Mouse (Mus musculus): Measurements from ENCODE around the gene Thsd1.

Thsd1 gene

DNA sequence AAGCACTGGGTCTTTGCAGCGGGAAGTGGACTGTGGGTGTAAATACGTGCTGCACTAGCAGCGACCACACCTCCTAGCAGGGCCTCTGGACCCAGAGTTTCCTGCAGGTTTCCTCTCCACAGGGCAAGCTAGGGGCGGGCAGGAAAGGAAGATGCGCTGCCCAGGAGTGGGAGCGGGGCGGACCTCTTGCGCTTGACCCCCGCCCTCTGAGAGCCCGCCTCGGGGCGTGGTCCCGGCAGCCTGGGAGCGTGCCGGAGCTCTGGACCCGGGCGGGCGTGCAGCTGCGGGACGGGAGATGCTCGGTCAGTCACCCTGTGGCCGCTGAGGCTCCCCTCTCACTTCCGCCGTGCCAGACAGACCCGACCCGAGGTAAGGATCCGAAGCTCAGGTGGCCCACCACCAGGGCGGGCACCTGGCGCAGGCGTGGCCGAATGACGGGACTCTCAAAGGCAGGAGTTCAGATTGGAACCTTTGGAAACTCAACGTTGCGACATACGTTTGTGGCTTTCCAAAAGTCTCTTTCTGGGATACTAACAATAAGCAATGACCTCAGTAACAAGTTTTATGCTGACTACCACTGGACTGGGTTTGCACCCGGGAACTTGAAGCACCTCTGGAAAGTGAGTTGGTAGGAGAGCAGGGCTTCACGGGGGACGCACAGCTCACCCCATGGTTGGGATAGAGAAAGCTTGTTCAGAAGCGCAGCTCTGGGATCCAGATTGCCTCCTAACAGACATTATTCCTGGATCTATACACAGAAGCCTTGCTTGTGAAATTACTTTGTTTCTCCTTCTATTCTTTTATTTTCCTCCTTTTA lies at the start of gene Thsd1:
Gene Thsd1 (plus strand): TSS at position 253 of the 817 bp plus-strand sequence.
- DNase-seq (ENCODE audit: low read depth, low spot score) = peak; percentile 27

DNA sequence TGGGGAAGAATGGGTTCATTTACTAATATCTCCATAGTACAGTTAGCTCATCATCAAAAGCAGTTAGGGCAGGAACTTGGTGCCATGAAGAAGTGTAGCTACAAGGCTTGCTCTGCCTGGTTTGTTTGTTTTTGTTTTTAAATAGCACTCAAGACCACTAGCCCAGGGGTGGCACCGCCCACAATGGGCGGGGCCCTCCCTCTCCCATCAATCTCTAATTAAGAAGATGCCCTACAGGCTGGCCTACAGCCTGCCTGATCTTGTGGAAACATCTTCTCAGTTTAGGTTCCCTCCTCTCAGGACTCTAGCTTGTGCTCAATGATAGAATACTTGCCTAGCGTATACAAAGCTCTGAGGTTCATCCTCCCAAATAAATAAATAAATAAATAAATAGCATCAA lies 42.2 kb upstream of the Thsd1 start:
- Histone ChIP-seq H3K36me3 (ENCODE audit: control insufficient read depth, insufficient read depth, low read length, poor library complexity, severe bottlenecking) (no peaks in the 10 kb centered on the region), H3K27me3 (ENCODE audit: control insufficient read depth, insufficient read depth, low read length, poor library complexity, severe bottlenecking) (no peaks in the 10 kb centered on the region)
- peak; percentile 49 for DNase-seq (ENCODE audit: low read depth, low spot score)

More for the DNA sequence above, at the start of gene Thsd1:
- H3K36me3 ChIP-seq (ENCODE audit: control insufficient read depth, insufficient read depth, low read length, poor library complexity, severe bottlenecking) = no peaks in the 10 kb centered on the region
- H3K27me3 ChIP-seq (ENCODE audit: control insufficient read depth, insufficient read depth, low read length, poor library complexity, severe bottlenecking) = no peaks in the 10 kb centered on the region

DNA sequence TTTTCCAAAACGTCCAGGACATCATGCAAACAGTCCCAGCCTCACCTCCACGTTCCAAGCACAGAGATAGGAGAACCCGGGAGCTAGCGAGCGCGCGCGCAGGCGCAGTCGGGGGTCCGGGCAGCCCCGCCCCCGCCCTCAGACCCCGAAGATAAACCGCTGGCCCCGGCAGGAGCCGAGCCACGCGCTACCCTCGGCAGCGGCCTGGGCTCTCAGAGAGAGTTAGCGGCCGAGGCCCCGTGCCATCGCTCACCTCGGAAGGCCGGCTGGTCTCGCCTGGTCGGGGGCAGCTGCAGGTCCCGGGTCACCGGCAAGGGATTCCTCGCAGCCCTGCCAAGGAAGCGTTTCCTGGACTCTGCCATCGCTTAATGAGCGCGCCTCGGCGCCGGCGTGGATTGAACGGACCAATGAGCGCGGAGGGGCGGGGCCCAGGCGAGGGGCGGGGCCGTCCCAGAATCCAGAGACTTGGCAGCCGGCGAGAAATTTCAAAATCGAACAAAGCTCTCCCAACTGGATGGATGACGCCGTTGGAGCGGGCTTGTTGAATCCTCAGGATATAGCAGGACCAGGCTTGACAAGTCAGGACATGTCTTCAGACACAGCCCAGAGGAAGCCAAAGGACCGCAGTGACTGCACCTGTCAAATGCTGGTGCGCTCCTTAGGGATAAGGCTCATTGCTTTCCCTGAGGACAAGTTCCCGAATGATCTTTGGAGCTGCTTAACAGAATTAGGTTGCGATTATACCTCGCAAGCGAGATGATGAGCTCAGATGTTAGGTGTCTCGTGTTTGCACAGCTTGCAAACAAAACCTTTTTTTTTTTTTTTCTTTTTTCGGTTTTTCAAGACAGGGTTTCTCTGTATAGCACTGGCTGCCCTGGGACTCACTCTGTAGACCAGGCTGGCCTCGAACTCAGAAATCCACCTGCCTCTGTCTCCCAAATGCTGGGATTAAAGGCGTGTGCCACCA lies 41.4 kb upstream of the Thsd1 start, which contains the start of gene Ckap2:
Gene Ckap2 (minus strand): TSS at position 389 of the 967 bp plus-strand sequence.
- no peaks in the 10 kb centered on the region for H3K36me3 ChIP-seq (ENCODE audit: control insufficient read depth, insufficient read depth, low read length, poor library complexity, severe bottlenecking)
- no peaks in the 10 kb centered on the region for H3K27me3 ChIP-seq (ENCODE audit: control insufficient read depth, insufficient read depth, low read length, poor library complexity, severe bottlenecking)
- peak; percentile 73 for DNase-seq (ENCODE audit: low read depth, low spot score)

DNA sequence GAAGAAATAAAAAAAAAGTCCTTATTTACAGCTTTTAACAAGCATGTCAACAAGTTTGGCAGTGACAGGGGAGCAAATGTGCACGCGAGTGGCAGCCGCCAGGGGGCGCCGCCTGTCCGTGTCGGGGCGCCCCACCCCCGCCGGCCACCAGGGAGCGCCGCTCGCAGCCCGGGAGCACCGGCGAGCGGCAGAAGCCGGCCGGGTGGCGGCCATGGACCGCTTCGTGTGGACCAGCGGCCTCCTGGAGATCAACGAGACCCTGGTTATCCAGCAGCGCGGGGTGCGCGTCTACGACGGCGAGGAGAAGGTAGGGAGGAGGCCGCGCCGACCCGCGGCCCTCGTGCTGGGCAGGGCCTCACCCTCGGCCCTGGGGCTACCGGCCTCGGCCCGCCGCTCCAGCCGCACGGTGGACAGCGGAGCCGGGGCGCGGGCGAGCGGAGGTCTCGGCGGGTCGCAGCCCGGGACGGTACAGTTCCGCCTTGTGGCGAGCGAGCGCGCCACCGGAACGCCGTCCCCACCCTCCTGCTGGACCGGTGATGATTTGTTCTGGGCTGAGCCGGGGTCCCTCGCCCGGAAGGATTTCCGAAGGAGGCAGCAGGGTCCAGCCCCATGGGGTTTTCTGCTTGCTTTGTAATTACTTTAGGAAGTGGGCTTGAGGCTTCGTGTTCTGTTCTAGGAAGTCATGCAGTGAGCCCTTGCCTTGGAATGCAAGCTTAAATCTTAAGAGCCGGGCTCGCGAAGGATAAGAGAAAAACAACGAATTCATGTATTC lies 34.3 kb upstream of the Thsd1 start, which contains the start of gene Vps36:
Gene Vps36 (plus strand): TSS at position 150 of the 772 bp plus-strand sequence.
- peak; percentile 90 for DNase-seq (ENCODE audit: low read depth, low spot score)
- Histone ChIP-seq H3K27me3 (ENCODE audit: control insufficient read depth, insufficient read depth, low read length, poor library complexity, severe bottlenecking) (no peaks in the 10 kb centered on the region), H3K36me3 (ENCODE audit: control insufficient read depth, insufficient read depth, low read length, poor library complexity, severe bottlenecking) (no peaks in the 10 kb centered on the region)

DNA sequence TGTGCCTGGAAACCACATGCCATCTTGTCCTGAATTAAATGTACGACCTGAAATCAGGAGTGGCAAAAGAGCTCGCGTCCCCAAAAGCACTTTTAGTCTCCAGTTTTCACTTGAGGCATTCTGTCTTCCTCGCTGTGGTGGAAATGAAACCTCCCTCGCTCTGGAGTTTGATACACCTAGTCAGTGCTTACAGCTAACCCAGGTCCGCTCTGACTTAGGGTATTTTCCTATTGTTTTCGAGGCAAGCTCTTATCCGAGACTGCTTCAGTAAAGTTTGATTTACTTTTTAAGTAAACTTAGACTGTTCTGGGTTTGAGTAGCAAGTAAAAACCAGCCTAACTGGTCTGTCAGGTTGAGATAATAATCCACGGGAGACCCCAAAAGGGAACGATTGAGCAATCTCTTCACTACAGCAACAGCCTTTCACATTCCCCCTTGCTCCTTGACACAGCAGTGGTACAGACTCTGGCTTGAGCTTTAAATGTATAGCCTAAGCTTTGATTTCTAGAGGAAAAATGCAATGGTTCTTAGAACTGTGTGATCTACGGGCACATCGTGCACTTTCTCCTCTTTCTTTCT lies 33.6 kb upstream of the Thsd1 start:
- DNase-seq (ENCODE audit: low read depth, low spot score) = peak; percentile 46
- Histone ChIP-seq H3K36me3 (ENCODE audit: control insufficient read depth, insufficient read depth, low read length, poor library complexity, severe bottlenecking) (no peaks in the 10 kb centered on the region), H3K27me3 (ENCODE audit: control insufficient read depth, insufficient read depth, low read length, poor library complexity, severe bottlenecking) (no peaks in the 10 kb centered on the region)

DNA sequence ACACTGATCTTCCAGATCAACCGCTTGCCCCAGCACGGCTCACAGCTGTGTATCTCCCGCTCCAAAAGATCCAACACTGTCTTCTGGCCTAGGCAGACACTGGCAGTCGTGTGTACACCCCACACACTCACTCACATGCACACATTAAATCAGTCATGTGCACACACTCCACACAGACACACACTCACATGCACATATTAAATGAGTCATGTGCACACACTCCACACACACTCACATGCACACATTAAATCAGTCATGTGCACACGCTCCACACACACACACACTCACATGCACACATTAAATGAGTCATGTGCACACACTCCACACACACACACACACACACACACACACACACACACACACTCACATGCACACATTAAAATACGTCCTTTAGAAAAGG lies 29.2 kb upstream of the Thsd1 start:
- peaks cover 10% of the 10 kb centered on the region for H3K36me3 ChIP-seq (ENCODE audit: control insufficient read depth, insufficient read depth, low read length, poor library complexity, severe bottlenecking)
- no peaks in the 10 kb centered on the region for H3K27me3 ChIP-seq (ENCODE audit: control insufficient read depth, insufficient read depth, low read length, poor library complexity, severe bottlenecking)
- DNase-seq (ENCODE audit: low read depth, low spot score) = no peak

DNA sequence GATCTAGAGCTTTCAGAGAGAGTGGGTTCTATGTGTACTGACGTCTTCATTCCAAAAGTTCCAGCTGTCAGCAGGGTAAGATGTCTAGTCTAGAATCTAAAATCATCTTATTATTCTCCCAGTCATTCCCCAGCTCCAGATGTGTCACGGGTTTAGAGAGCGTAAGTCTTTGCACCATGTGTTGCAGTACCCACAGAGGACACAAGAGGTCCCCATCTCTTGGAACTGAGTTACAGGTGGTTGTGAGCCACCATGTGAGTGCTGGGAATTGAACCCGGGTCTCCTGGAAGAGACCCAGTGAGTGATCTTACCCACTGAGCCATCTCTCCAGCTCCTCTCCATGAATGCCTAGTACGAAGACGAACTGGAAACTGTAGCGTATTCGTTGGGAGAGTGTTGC lies 27.6 kb upstream of the Thsd1 start:
- Histone ChIP-seq H3K36me3 (ENCODE audit: control insufficient read depth, insufficient read depth, low read length, poor library complexity, severe bottlenecking) (peaks cover 10% of the 10 kb centered on the region), H3K27me3 (ENCODE audit: control insufficient read depth, insufficient read depth, low read length, poor library complexity, severe bottlenecking) (no peaks in the 10 kb centered on the region)
- DNase-seq (ENCODE audit: low read depth, low spot score) = peak; percentile 31

DNA sequence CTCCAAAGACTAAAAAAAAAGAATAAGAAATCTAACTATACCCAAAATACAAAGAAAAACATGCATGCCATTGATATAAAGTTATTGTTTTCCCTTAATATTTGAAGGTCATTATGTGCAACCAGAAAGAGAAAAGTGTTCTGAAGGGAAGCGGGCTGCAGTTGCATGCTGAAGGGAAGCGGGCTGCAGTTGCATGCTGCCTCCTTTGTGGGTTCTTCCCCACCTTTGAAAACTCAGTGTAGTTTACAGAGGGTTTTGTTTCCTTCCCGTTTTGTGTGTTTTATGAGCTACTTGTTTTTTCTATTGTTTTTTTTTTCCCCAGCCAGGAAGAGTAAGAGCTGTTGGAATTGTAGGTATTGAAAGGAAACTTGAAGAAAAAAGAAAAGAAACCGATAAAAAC lies 19.6 kb upstream of the Thsd1 start:
- H3K27me3 ChIP-seq (ENCODE audit: control insufficient read depth, insufficient read depth, low read length, poor library complexity, severe bottlenecking) = no peaks in the 10 kb centered on the region
- peaks cover 10% of the 10 kb centered on the region for H3K36me3 ChIP-seq (ENCODE audit: control insufficient read depth, insufficient read depth, low read length, poor library complexity, severe bottlenecking)
- DNase-seq (ENCODE audit: low read depth, low spot score) = no peak

DNA sequence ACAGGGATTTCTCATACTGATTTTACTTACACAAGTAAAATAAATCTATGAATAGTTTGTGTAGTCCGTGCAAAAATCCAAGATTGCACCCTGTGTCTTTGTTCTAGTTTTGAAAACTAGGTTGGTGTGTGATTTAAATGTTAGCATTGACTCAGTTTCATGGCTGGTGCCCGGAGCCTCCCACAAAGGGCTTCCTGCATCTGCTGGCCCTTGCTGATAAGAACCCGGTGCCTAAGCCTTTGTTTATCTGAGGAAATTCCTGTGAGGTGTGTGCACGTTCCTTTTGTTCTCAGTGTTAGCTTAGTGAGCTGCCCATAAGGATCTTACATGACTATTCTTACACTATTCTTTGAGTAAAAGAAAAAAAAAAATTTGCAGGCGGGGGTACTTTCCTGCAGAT lies 18.1 kb upstream of the Thsd1 start:
- peaks cover 11% of the 10 kb centered on the region for H3K36me3 ChIP-seq (ENCODE audit: control insufficient read depth, insufficient read depth, low read length, poor library complexity, severe bottlenecking)
- DNase-seq (ENCODE audit: low read depth, low spot score) = no peak
- no peaks in the 10 kb centered on the region for H3K27me3 ChIP-seq (ENCODE audit: control insufficient read depth, insufficient read depth, low read length, poor library complexity, severe bottlenecking)

DNA sequence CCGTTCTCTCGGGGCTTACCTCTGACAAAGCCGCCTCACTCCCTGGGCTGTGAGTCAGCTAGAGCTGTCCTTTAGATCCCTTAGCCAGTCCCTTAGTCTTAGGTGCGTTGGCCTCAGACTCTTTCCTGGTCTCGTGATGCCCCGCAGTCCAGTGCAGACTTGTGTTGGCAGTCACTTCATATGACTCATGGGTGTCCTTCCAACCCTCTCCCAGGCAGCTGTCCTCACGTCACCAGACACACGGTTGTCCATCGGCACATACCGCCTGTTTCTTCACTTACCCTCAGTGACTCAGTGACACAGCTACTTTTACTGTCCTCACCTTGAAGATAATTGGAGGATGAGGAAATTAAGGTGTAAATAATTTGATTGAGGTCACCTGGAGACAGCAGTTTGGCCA lies 12.3 kb upstream of the Thsd1 start:
- Histone ChIP-seq H3K36me3 (ENCODE audit: control insufficient read depth, insufficient read depth, low read length, poor library complexity, severe bottlenecking) (peaks cover 13% of the 10 kb centered on the region), H3K27me3 (ENCODE audit: control insufficient read depth, insufficient read depth, low read length, poor library complexity, severe bottlenecking) (no peaks in the 10 kb centered on the region)
- DNase-seq (ENCODE audit: low read depth, low spot score) = no peak

DNA sequence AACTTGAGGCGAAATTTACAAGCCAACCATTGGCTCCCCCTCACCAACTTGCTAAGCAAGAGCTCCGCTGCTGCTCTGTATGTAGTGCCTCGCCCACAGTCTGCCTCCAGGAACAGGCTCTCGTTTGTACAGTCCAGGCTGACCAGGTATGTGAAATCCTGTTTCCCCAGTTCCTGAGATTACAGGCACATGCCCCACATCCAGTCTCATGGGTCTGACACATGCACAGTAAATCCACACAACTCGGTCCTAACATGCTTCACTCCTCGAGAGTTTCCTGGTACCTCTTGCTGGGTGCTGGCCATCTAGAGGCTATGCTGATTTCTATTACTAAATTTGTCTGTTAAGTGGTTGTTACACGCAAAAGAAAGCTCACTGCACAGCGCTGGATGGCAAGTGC lies 752 bp upstream of the Thsd1 start:
- Histone ChIP-seq H3K27me3 (ENCODE audit: control insufficient read depth, insufficient read depth, low read length, poor library complexity, severe bottlenecking) (no peaks in the 10 kb centered on the region), H3K36me3 (ENCODE audit: control insufficient read depth, insufficient read depth, low read length, poor library complexity, severe bottlenecking) (no peaks in the 10 kb centered on the region)
- DNase-seq (ENCODE audit: low read depth, low spot score) = no peak

DNA sequence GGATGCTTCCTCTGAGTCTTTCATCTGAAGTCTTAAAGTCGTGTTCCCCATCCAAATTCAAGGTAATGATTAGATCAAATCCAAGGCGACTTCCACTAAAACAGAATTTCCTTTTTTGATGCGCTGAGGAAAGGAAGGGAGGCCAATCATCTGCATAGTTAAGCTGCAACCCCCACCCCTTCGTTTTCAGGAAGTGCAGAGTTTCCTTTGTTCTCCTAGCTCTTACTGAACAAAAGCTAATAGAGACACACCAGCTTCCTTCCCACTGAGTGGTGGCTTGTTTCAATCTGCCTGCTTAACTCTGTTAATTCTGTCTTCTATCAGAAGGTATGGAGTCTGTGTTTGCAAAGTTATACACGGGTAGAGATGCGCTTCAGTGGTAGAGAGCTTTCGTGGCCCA lies 1.5 kb downstream of the Thsd1 start:
- Histone ChIP-seq H3K27me3 (ENCODE audit: control insufficient read depth, insufficient read depth, low read length, poor library complexity, severe bottlenecking) (no peaks in the 10 kb centered on the region), H3K36me3 (ENCODE audit: control insufficient read depth, insufficient read depth, low read length, poor library complexity, severe bottlenecking) (no peaks in the 10 kb centered on the region)
- peak; percentile 20 for DNase-seq (ENCODE audit: low read depth, low spot score)

DNA sequence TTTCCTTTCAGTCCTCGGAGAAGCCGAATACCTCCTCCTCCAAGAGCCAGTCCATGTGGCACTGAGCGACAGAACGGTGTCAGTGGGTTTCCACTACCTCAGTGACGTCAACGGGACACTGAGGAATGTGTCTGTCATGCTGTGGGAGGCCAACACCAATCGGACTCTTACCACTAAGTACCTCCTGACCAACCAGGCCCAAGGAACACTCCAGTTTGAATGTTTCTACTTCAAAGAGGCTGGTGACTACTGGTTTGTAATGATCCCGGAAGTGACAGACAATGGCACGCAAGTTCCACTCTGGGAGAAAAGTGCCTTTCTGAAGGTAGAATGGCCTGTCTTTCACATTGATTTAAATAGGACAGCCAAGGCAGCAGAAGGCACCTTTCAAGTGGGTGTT lies 15.9 kb downstream of the Thsd1 start:
- DNase-seq (ENCODE audit: low read depth, low spot score) = no peak
- Histone ChIP-seq H3K36me3 (ENCODE audit: control insufficient read depth, insufficient read depth, low read length, poor library complexity, severe bottlenecking) (no peaks in the 10 kb centered on the region), H3K27me3 (ENCODE audit: control insufficient read depth, insufficient read depth, low read length, poor library complexity, severe bottlenecking) (no peaks in the 10 kb centered on the region)

DNA sequence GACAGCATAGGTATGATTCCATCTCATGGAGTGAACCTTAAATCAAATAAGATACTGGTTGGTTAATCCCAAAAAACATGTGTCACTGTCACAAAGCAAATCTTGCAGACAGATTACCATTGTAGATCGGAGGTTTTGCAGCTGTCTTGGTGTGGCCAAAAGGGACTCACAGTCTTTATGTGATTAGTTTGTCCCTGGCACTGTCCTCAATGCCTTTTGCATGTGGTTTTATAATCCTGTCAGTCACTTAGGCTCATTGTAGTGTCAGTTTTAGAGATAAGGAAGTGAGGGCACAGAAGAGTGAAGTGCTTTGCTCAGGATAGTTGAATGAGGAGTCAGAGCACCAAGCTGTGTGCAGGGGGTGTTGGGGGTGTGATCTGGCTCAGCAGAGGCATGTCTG lies 18.6 kb downstream of the Thsd1 start:
- no peaks in the 10 kb centered on the region for H3K27me3 ChIP-seq (ENCODE audit: control insufficient read depth, insufficient read depth, low read length, poor library complexity, severe bottlenecking)
- H3K36me3 ChIP-seq (ENCODE audit: control insufficient read depth, insufficient read depth, low read length, poor library complexity, severe bottlenecking) = no peaks in the 10 kb centered on the region
- no peak for DNase-seq (ENCODE audit: low read depth, low spot score)

All from splenic B cell, adult 2 months (primary cell).